Mouse (Mus musculus) monocyte, adult 5-6 weeks (primary cell): ENCODE data around the gene Pigr. TPM values are rescaled to one million over a fixed set of nuclear protein-coding genes. Genes with fewer than 3 reads are reported as not detected.
A peak's percentile ranks its signal among the peaks of the same experiment; 100 is the strongest.

ENCODE experiments used
- ATAC-seq: fragments of 153-309, 156-312 bp; replicated peaks from 2 replicates; pipeline ENCODE4 v1.8.0; 2017; ENCODE audit warnings: mild to moderate bottlenecking; ENCODE audit not compliant: low TSS enrichment, insufficient number of reproducible peaks, severe bottlenecking, poor library complexity, low FRiP score
- total RNA-seq: library from RNA; stranded (forward); fragments of 200-1000, 200-491, 200-594 nt; gene quantifications from 3 replicates; pipeline ENCODE4 v1.2.3, GENCODE M21; 2017

The Pigr gene
- total RNA-seq, 1 experiment from 2014 or later = not detected

- ATAC-seq = peak; percentile 30; the same call in 1 of the 2 replicates
Measured at GRCm38 (mm10) chr1:130872912-130873311, 46.4 kb downstream of the Pigr start.

GRCm38 (mm10) chr1:130875139-130875538 lies 48.7 kb downstream of the Pigr start:
- no peak for ATAC-seq

GRCm38 (mm10) chr1:130875910-130876309 lies 49.4 kb downstream of the Pigr start:
- no peak for ATAC-seq

GRCm38 (mm10) chr1:130876931-130877509 lies 50.5 kb downstream of the Pigr start:
- ATAC-seq = no peak

- no peak for ATAC-seq
Measured at GRCm38 (mm10) chr1:130877889-130878614, 51.6 kb downstream of the Pigr start.

GRCm38 (mm10) chr1:130879927-130880326 lies 53.4 kb downstream of the Pigr start:
- no peak for ATAC-seq

GRCm38 (mm10) chr1:130883146-130883545 lies 56.7 kb downstream of the Pigr start:
- ATAC-seq = no peak

GRCm38 (mm10) chr1:130887354-130887753 lies 60.9 kb downstream of the Pigr start, which contains the start of gene Il24:
Gene Il24 (minus strand): TSS chr1:130887454.
- no peak for ATAC-seq

GRCm38 (mm10) chr1:130892446-130892845 lies 66.0 kb downstream of the Pigr start:
- no peak for ATAC-seq

GRCm38 (mm10) chr1:130893329-130894040 lies 67.0 kb downstream of the Pigr start:
- ATAC-seq = no peak

- no peak for ATAC-seq
Measured at GRCm38 (mm10) chr1:130894468-130894867, 68.0 kb downstream of the Pigr start.

Other genes starting within 250 kb of the Pigr start
- not detected in 3 replicates for gene Zp3r, start 197.1 kb upstream of the Pigr start, total RNA-seq
- not detected in 3 replicates for gene C4bp, start 165.1 kb upstream of the Pigr start, total RNA-seq
- gene Gm29427, start 110.9 kb upstream of the Pigr start, total RNA-seq = not detected in 3 replicates
- 7.4 to 9.8 TPM (median 7.8 TPM) in 3 replicates for gene Yod1, start 109.4 kb upstream of the Pigr start, total RNA-seq
- gene Pfkfb2, start 97.4 kb upstream of the Pigr start, total RNA-seq = 10.6 to 18.1 TPM (median 13.7 TPM) in 3 replicates
- gene AA986860, start 94.7 kb upstream of the Pigr start, total RNA-seq = 0.57 to 0.58 TPM in 2 of 3 replicates, not detected in the other
- not detected in 3 replicates for gene Fcamr, start 25.8 kb upstream of the Pigr start, total RNA-seq
- gene Fcmr, start 39.0 kb downstream of the Pigr start, total RNA-seq = 27.7 to 41.4 TPM (median 29.9 TPM) in 3 replicates
- not detected in 3 replicates for gene Il24, start 60.8 kb downstream of the Pigr start, total RNA-seq
- gene Il20, start 84.8 kb downstream of the Pigr start, total RNA-seq = not detected in 3 replicates
- 1.1 TPM in 1 of 3 replicates, not detected in the others for gene Il19, start 113.4 kb downstream of the Pigr start, total RNA-seq
- 0.49 to 1.5 TPM in 2 of 3 replicates, not detected in the other for gene Il10, start 193.2 kb downstream of the Pigr start, total RNA-seq